Mouse (Mus musculus) MEL (cell line): ENCODE data around the gene Catsperg1. TPM values are rescaled to one million over a fixed set of nuclear protein-coding genes. Genes with fewer than 3 reads are reported as not detected.

ENCODE experiments used
- DNase-seq: peaks from one replicate; pipeline ENCODE4 v3.0.0; 2011; ENCODE audit warnings: low read depth, low spot score
- H3K27ac ChIP-seq: 2 replicates; pipeline ENCODE4 v1.5.1; 2012; ENCODE audit warnings: low read depth, mild to moderate bottlenecking, control low read depth, low read length, moderate library complexity; ENCODE audit not compliant: control insufficient read depth
- H3K27me3 ChIP-seq, 2 experiments: fragments of 150-350 bp in 1 of 2; sonication (generic) in 1 of 2; 2 replicates each; pipeline ENCODE4 v1.6.1; 2012; ENCODE audit warnings: low read length in 2 of 2, mild to moderate bottlenecking in 2 of 2, improper control_type of control experiment in 1 of 2, moderate library complexity in 1 of 2; ENCODE audit not compliant: insufficient read depth in 2 of 2, control insufficient read depth in 1 of 2
- H3K36me3 ChIP-seq, 2 experiments: 2 replicates each; pipeline ENCODE4 v1.6.1; 2012 to 2014; ENCODE audit warnings: low read length in 2 of 2, improper control_type of control experiment in 1 of 2, inconsistent platforms in 1 of 2, mild to moderate bottlenecking in 1 of 2; ENCODE audit not compliant: insufficient read depth in 2 of 2, control insufficient read depth in 1 of 2
- H3K4me1 ChIP-seq, 2 experiments: fragments of 150-350 bp in 1 of 2; sonication (generic) in 1 of 2; 2 replicates each; pipeline ENCODE4 v1.6.1; 2012; ENCODE audit warnings: low read length in 2 of 2, improper control_type of control experiment in 1 of 2, mild to moderate bottlenecking in 1 of 2; ENCODE audit not compliant: insufficient read depth in 2 of 2, control insufficient read depth in 1 of 2
- H3K4me3 ChIP-seq, 2 experiments: fragments of 150-350 bp in 1 of 2; sonication (generic) in 1 of 2; 2 replicates each; pipeline ENCODE4 v1.5.1; 2012; ENCODE audit warnings: low read depth in 2 of 2, low read length in 2 of 2, mild to moderate bottlenecking in 2 of 2, moderate library complexity in 2 of 2, control low read depth in 1 of 2, improper control_type of control experiment in 1 of 2; ENCODE audit not compliant: control insufficient read depth in 1 of 2, insufficient read depth in 1 of 2
- H3K79me2 ChIP-seq: 2 replicates; pipeline ENCODE4 v1.6.1; 2012; ENCODE audit warnings: mild to moderate bottlenecking, low read length, moderate library complexity; ENCODE audit not compliant: control insufficient read depth, poor library complexity, insufficient read depth
- H3K9ac ChIP-seq: 2 replicates; pipeline ENCODE4 v1.6.1; 2012; ENCODE audit warnings: low read depth, mild to moderate bottlenecking, control low read depth, low read length, moderate library complexity; ENCODE audit not compliant: control insufficient read depth, poor library complexity, severe bottlenecking
- H3K9me3 ChIP-seq: fragments of 150-350 bp; sonication (generic); replicated peaks from 2 replicates; pipeline ENCODE4 v1.6.1; 2012; ENCODE audit warnings: mild to moderate bottlenecking, low read length, improper control_type of control experiment, moderate library complexity; ENCODE audit not compliant: insufficient read depth
- BHLHE40 ChIP-seq: IDR thresholded peaks from 2 replicates; pipeline ENCODE4 v1.6.1; 2012; ENCODE audit warnings: low read depth, mild to moderate bottlenecking, inconsistent platforms, low read length, improper control_type of control experiment, borderline replicate concordance
- CHD1 ChIP-seq: IDR thresholded peaks from 2 replicates; pipeline ENCODE4 v1.6.1; 2012; ENCODE audit warnings: low read depth, mild to moderate bottlenecking, inconsistent platforms, low read length, improper control_type of control experiment
- CHD2 ChIP-seq: IDR thresholded peaks from 2 replicates; pipeline ENCODE4 v1.6.1; 2011; ENCODE audit warnings: low read length, improper control_type of control experiment
- CTCF ChIP-seq, 3 experiments: IDR thresholded peaks in 2 of 3; conservative IDR thresholded peaks in 1 of 3; 2 replicates each; pipeline ENCODE4 v1.5.1; 2011 to 2012; ENCODE audit warnings: low read length in 3 of 3, low read depth in 2 of 3, mild to moderate bottlenecking in 2 of 3, improper control_type of control experiment in 1 of 3, inconsistent platforms in 1 of 3, mixed read lengths in 1 of 3, moderate library complexity in 1 of 3; ENCODE audit not compliant: control insufficient read depth in 1 of 3, insufficient read depth in 1 of 3, poor library complexity in 1 of 3, severe bottlenecking in 1 of 3
- E2F4 ChIP-seq: IDR thresholded peaks from 2 replicates; pipeline ENCODE4 v1.6.1; 2011; ENCODE audit warnings: low read depth, low read length, improper control_type of control experiment, borderline replicate concordance
- ELF1 ChIP-seq: IDR thresholded peaks from 2 replicates; pipeline ENCODE4 v1.6.1; 2014; ENCODE audit warnings: low read depth, mild to moderate bottlenecking, inconsistent platforms, low read length, improper control_type of control experiment, moderate library complexity
- EP300 ChIP-seq, 2 experiments: IDR thresholded peaks; 2 replicates each; pipeline ENCODE4 v1.6.1; 2011; ENCODE audit warnings: improper control_type of control experiment in 2 of 2, low read length in 2 of 2, low read depth in 1 of 2, mild to moderate bottlenecking in 1 of 2
- ETS1 ChIP-seq: IDR thresholded peaks from 2 replicates; pipeline ENCODE4 v1.6.1; 2012; ENCODE audit warnings: low read depth, mild to moderate bottlenecking, inconsistent platforms, low read length, improper control_type of control experiment, moderate library complexity
- GABPA ChIP-seq: IDR thresholded peaks from 2 replicates; pipeline ENCODE4 v1.6.1; 2012; ENCODE audit warnings: low read depth, mild to moderate bottlenecking, inconsistent platforms, low read length, improper control_type of control experiment, moderate library complexity
- GATA1 ChIP-seq: IDR thresholded peaks from 2 replicates; pipeline ENCODE4 v1.6.1; 2011; ENCODE audit warnings: low read depth, low read length, improper control_type of control experiment
- JUND ChIP-seq: IDR thresholded peaks from 2 replicates; pipeline ENCODE4 v1.6.1; 2011; ENCODE audit warnings: low read depth, mild to moderate bottlenecking, improper control_type of control experiment, low read length
- KAT2A ChIP-seq: conservative IDR thresholded peaks from 2 replicates; pipeline ENCODE4 v1.6.1; 2012; ENCODE audit warnings: low read depth, low read length, improper control_type of control experiment, inconsistent platforms
- MAFK ChIP-seq: IDR thresholded peaks from 2 replicates; pipeline ENCODE4 v1.6.1; 2011; ENCODE audit warnings: low read depth, mild to moderate bottlenecking, low read length, improper control_type of control experiment, borderline replicate concordance
- MAX ChIP-seq: IDR thresholded peaks from 2 replicates; pipeline ENCODE4 v1.6.1; 2011; ENCODE audit warnings: low read length, improper control_type of control experiment
- MAZ ChIP-seq: IDR thresholded peaks from 2 replicates; pipeline ENCODE4 v1.6.1; 2012; ENCODE audit warnings: low read depth, mild to moderate bottlenecking, inconsistent platforms, low read length, improper control_type of control experiment
- MXI1 ChIP-seq: IDR thresholded peaks from 2 replicates; pipeline ENCODE4 v1.6.1; 2011; ENCODE audit warnings: mild to moderate bottlenecking, low read depth, low read length, improper control_type of control experiment
- MYC ChIP-seq: IDR thresholded peaks from 2 replicates; pipeline ENCODE4 v1.6.1; 2011; ENCODE audit warnings: low read depth, mild to moderate bottlenecking, low read length, improper control_type of control experiment, moderate library complexity
- NELFE ChIP-seq: IDR thresholded peaks from 2 replicates; pipeline ENCODE4 v1.6.1; 2011; ENCODE audit warnings: low read depth, low read length, improper control_type of control experiment
- NRF1 ChIP-seq: IDR thresholded peaks from 2 replicates; pipeline ENCODE4 v1.6.1; 2014; ENCODE audit warnings: low read depth, mild to moderate bottlenecking, inconsistent platforms, low read length, improper control_type of control experiment, moderate library complexity; ENCODE audit not compliant: poor library complexity, insufficient read depth, severe bottlenecking
- POLR2A ChIP-seq, 2 experiments: IDR thresholded peaks; 2 replicates each; pipeline ENCODE4 v1.6.1; 2011 to 2012; ENCODE audit warnings: low read length in 2 of 2, mild to moderate bottlenecking in 2 of 2, control low read depth in 1 of 2, improper control_type of control experiment in 1 of 2, low read depth in 1 of 2, moderate library complexity in 1 of 2; ENCODE audit not compliant: control insufficient read depth in 1 of 2, insufficient read depth in 1 of 2, poor library complexity in 1 of 2
- POLR2AphosphoS2 ChIP-seq: IDR thresholded peaks from 2 replicates; pipeline ENCODE4 v1.6.1; 2011; ENCODE audit warnings: low read length, improper control_type of control experiment
- POLR2AphosphoS5 ChIP-seq: IDR thresholded peaks from 2 replicates; pipeline ENCODE4 v1.6.1; 2012; ENCODE audit warnings: low read depth, borderline replicate concordance, mild to moderate bottlenecking, inconsistent platforms, low read length, moderate library complexity, mixed read lengths
- RAD21 ChIP-seq: IDR thresholded peaks from 2 replicates; pipeline ENCODE4 v1.6.1; 2011; ENCODE audit warnings: mild to moderate bottlenecking, low read depth, low read length, improper control_type of control experiment
- RCOR1 ChIP-seq: IDR thresholded peaks from 2 replicates; pipeline ENCODE4 v1.6.1; 2012; ENCODE audit warnings: low read depth, mild to moderate bottlenecking, inconsistent platforms, low read length, improper control_type of control experiment
- SIN3A ChIP-seq: IDR thresholded peaks from 2 replicates; pipeline ENCODE4 v1.6.1; 2012; ENCODE audit warnings: low read length, improper control_type of control experiment, inconsistent platforms
- SMC3 ChIP-seq: IDR thresholded peaks from 2 replicates; pipeline ENCODE4 v1.6.1; 2011; ENCODE audit warnings: low read depth, low read length, improper control_type of control experiment
- TBP ChIP-seq: IDR thresholded peaks from 2 replicates; pipeline ENCODE4 v1.8.0; 2011; ENCODE audit warnings: low read depth, low read length, improper control_type of control experiment
- TCF12 ChIP-seq: IDR thresholded peaks from 2 replicates; pipeline ENCODE4 v1.6.1; 2014; ENCODE audit warnings: low read depth, mild to moderate bottlenecking, inconsistent platforms, low read length, improper control_type of control experiment, moderate library complexity
- USF1 ChIP-seq: IDR thresholded peaks from 2 replicates; pipeline ENCODE4 v1.6.1; 2014; ENCODE audit warnings: low read depth, mild to moderate bottlenecking, inconsistent platforms, low read length, improper control_type of control experiment, moderate library complexity
- USF2 ChIP-seq, 2 experiments: IDR thresholded peaks; 2 replicates each; pipeline ENCODE4 v1.6.1; 2011 to 2012; ENCODE audit warnings: improper control_type of control experiment in 2 of 2, low read length in 2 of 2, borderline replicate concordance in 1 of 2, inconsistent platforms in 1 of 2, low read depth in 1 of 2, mild to moderate bottlenecking in 1 of 2; ENCODE audit not compliant: insufficient read depth in 1 of 2
- ZC3H11A ChIP-seq: IDR thresholded peaks from 2 replicates; pipeline ENCODE4 v1.6.1; 2012; ENCODE audit warnings: low read depth, mild to moderate bottlenecking, inconsistent platforms, low read length, improper control_type of control experiment
- ZKSCAN1 ChIP-seq: IDR thresholded peaks from 2 replicates; pipeline ENCODE4 v1.6.1; 2012; ENCODE audit warnings: low read depth, mild to moderate bottlenecking, inconsistent platforms, low read length, improper control_type of control experiment, moderate library complexity
- ZMIZ1 ChIP-seq: IDR thresholded peaks from 2 replicates; pipeline ENCODE4 v1.6.1; 2012; ENCODE audit warnings: low read depth, mild to moderate bottlenecking, inconsistent platforms, low read length, improper control_type of control experiment, moderate library complexity
- ZNF384 ChIP-seq: IDR thresholded peaks from 2 replicates; pipeline ENCODE4 v1.6.1; 2012; ENCODE audit warnings: low read depth, mild to moderate bottlenecking, inconsistent platforms, low read length, improper control_type of control experiment
- polyA plus RNA-seq, 2 experiments: library from polyadenylated mRNA; stranded (reverse) in 1 of 2; unstranded in 1 of 2; fragments of >175 nt in 1 of 2; fragments of >200 nt in 1 of 2; gene quantifications; 2 replicates each; pipeline versions ENCODE4 v1.2.1 to v1.2.4; 2012; ENCODE audit warnings: low replicate concordance in 2 of 2, low read depth in 1 of 2; ENCODE audit not compliant: insufficient read length in 2 of 2, insufficient read depth in 1 of 2, missing spikeins in 1 of 2
- total RNA-seq: library from RNA; depleted of rRNA; stranded (reverse); fragments of 300-350 nt; gene quantifications from 2 replicates; pipeline ENCODE4 v1.2.3, GENCODE M21; 2012

Catsperg1 gene
- total and polyA plus RNA-seq, 3 experiments, result 0.23 to 0.31 TPM; not detected in 1

GRCm38 (mm10) chr7:29238019-29238967, 24.5 kb upstream of the Catsperg1 start, which contains the start of gene Yif1b:
Yif1b (plus strand) TSS chr7:29238329.
- Histone ChIP-seq H3K27ac (peak within 1 kb of the TSS; percentile 88), H3K27me3 (no peaks in the 10 kb centered on the region), H3K79me2 (peaks cover 3% of the 10 kb centered on the region; the same call in 1 of the 2 replicates), H3K9ac (peak within 1 kb of the TSS; percentile 88), H3K9me3 (no peaks in the 10 kb centered on the region), H3K36me3 (peaks cover 0 to 4% of the 10 kb centered on the region in 2 experiments; a peak in 2 of 4 replicates), H3K4me1 (peaks cover 2 to 13% of the 10 kb centered on the region in 2 experiments; a peak in 2 of 4 replicates), H3K4me3 (peak within 1 kb of the TSS; percentile 74 to 75)
- peak; percentile 100 for DNase-seq
- TF ChIP-seq USF1 (peak; percentile 56), POLR2A (IDR thresholded peaks at IDR 0.05; ENCODE audit: control insufficient read depth in 1 of 2, insufficient read depth in 1 of 2, low read depth in 1 of 2, low read length in 2 of 2, poor library complexity in 1 of 2) (peak; percentile 86 to 95; a peak in 3 of 4 replicates), ETS1 (0 out of 2 replicates have a peak, but pooled peaks have one; percentile 47), ZKSCAN1 (no peak), SIN3A (peak; percentile 80), ZNF384 (peak; percentile 30; the same call in 1 of the 2 replicates), KAT2A (no peak; the same call in 1 of the 2 replicates), CTCF (IDR thresholded peaks at IDR 0.05 in 2 of 3, conservative IDR thresholded peaks at IDR 0.05 in 1 of 3; ENCODE audit: control insufficient read depth in 1 of 3, insufficient read depth in 1 of 3, low read depth in 2 of 3, low read length in 3 of 3, poor library complexity in 1 of 3, severe bottlenecking in 1 of 3) (0 out of 6 replicates have a peak, but pooled peaks of 1 of the 3 experiments have one; percentile 1), CHD2 (peak; percentile 79), GABPA (no peak), RAD21 (no peak), MAZ (no peak; the same call in 1 of the 2 replicates), RCOR1 (no peak), TBP (peak; percentile 82), CHD1 (no peak), MYC (peak; percentile 66; the same call in 1 of the 2 replicates), USF2 (IDR thresholded peaks at IDR 0.05; ENCODE audit: borderline replicate concordance in 1 of 2, insufficient read depth in 1 of 2, low read depth in 1 of 2, low read length in 2 of 2) (no peak), MAFK (no peak), POLR2AphosphoS5 (peak; percentile 63; the same call in 1 of the 2 replicates), JUND (no peak), MXI1 (peak; percentile 93), NELFE (peak; percentile 65), BHLHE40 (peak; percentile 84), ZMIZ1 (peak; percentile 81; the same call in 1 of the 2 replicates), NRF1 (peak; percentile 49), POLR2AphosphoS2 (peak; percentile 92), MAX (peak; percentile 31; the same call in 1 of the 2 replicates), TCF12 (peak; percentile 15; the same call in 1 of the 2 replicates), ZC3H11A (no peak), E2F4 (no peak), EP300 (IDR thresholded peaks at IDR 0.05; ENCODE audit: low read depth in 1 of 2, low read length in 2 of 2) (peak in 1 of 2 experiments; percentile 57; a peak in 1 of 4 replicates), ELF1 (no peak; the same call in 1 of the 2 replicates), GATA1 (no peak), SMC3 (peak; percentile 12; the same call in 1 of the 2 replicates)
